Mouse (Mus musculus): Measurements from ENCODE around the gene Pwp2. TPM values are rescaled to one million over a fixed set of nuclear protein-coding genes. Genes with fewer than 3 reads are reported as not detected.

Pwp2 gene
- total and polyA plus RNA-seq, 2 experiments from 2014 or later, result 6.9 to 11.5 TPM

DNA sequence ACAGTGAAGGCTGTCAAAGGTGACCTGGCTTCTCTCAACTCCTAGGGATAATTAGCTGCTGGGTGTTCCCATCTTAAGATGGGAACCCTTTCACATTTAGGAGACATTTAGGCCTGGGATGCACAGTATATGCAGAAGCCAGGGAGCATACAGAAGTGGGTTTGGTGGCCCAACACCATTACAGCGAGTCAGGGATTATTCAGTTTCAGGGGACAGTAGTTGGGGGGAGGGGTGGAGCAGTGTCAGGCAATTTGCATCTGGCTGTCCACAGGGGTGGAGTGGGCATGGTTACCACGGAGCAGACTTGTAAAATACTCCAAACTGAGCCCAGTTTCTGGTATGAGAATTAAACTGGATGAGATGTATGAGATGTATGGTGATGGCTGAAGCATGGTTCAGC is 14.5 kb downstream of the Pwp2 start:
- H3K9ac ChIP-seq (replicated peaks; ENCODE audit: low read depth, low read length), result no peak overlapping the region
- H3K4me1 ChIP-seq (ENCODE audit: control insufficient read depth, insufficient read depth), result peaks cover 11% of the 10 kb centered on the region; the same call in 1 of the 2 replicates
- no peak for TF ChIP-seq EP300 (IDR thresholded peaks at IDR 0.05; ENCODE audit: low read depth)
- no peak for TF ChIP-seq CTCF (IDR thresholded peaks at IDR 0.05; ENCODE audit: low read depth)
- no peak for DNase-seq (ENCODE audit: low spot score)
- no peak overlapping the region for H3K4me3 ChIP-seq (ENCODE audit: low read depth, low read length)
- no peaks in the 10 kb centered on the region for H3K9me3 ChIP-seq (replicated peaks; ENCODE audit: control insufficient read depth, low read length)
- ATAC-seq (ENCODE audit: insufficient read depth, low read depth), result no peak
- H3K36me3 ChIP-seq (replicated peaks; ENCODE audit: control insufficient read depth, insufficient read depth, low read length), result peaks cover 70% of the 10 kb centered on the region
- H3K4me2 ChIP-seq (ENCODE audit: low read depth, low read length), result peak overlapping the region; percentile 87
- H3K27me3 ChIP-seq (ENCODE audit: control insufficient read depth, insufficient read depth, low read length), result no peaks in the 10 kb centered on the region
- WGBS, result 64% methylated on average over 2 of the region's 2 CpGs
- H3K27ac ChIP-seq (ENCODE audit: low read depth), result peak overlapping the region; percentile 70

DNA sequence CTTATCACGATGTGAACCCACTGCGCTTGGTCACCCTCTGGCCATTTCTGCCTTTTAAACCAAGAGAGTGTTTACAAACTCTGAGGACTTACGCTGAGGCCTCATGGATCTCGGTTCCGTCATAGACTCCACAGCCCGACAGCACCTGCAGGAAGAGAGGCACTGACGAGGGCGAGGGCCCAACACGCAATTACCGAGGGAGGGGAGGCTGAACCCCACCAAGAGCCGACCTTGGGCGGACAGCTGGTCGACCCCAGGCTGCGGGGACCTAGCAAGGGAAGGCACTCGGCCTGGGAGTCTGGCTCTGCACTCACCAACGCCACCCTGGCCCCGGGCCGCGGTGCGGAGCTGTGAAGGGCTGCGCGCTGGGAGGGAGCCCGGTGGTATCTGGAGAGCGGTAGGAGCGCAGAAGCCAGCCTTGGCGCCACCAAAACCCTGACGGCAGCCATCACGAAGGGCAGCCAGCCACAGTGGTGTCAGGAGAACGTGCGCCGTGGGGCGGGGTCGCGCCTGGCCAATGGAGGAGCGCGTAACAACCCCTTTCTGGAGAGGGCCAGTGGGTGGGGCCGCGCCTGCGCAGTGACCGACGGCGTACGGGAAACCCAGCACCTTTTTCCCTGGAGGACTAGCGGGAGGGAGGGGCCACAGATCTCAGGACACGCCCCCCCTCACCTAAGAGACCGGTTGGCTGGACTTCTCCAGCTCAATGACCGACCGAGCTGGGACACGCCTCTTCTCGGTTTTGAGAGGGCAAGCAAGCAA is 15.5 kb downstream of the Pwp2 start, which contains the start of gene D10Jhu81e:
D10Jhu81e (minus strand) TSS at position 502 of the 762 bp plus-strand sequence.
- under 1% methylated on average over 50 of the region's 50 CpGs for WGBS
- H3K36me3 ChIP-seq (replicated peaks; ENCODE audit: control insufficient read depth, insufficient read depth, low read length), result peaks cover 70% of the 10 kb centered on the region
- ATAC-seq (ENCODE audit: insufficient read depth, low read depth), result peak; percentile 98
- peak within 1 kb of the TSS; percentile 79 for H3K9ac ChIP-seq (replicated peaks; ENCODE audit: low read depth, low read length)
- TF ChIP-seq CTCF (IDR thresholded peaks at IDR 0.05; ENCODE audit: low read depth) (no peak), EP300 (IDR thresholded peaks at IDR 0.05; ENCODE audit: low read depth) (no peak)
- peak within 1 kb of the TSS; percentile 87 for H3K4me2 ChIP-seq (ENCODE audit: low read depth, low read length)
- no peaks in the 10 kb centered on the region for H3K27me3 ChIP-seq (ENCODE audit: control insufficient read depth, insufficient read depth, low read length)
- no peaks in the 10 kb centered on the region for H3K9me3 ChIP-seq (replicated peaks; ENCODE audit: control insufficient read depth, low read length)
- peak; percentile 95 for DNase-seq (ENCODE audit: low spot score)
- peak within 1 kb of the TSS; percentile 86 for H3K27ac ChIP-seq (ENCODE audit: low read depth)
- H3K4me3 ChIP-seq (ENCODE audit: low read depth, low read length), result peak within 1 kb of the TSS; percentile 79
- peaks cover 11% of the 10 kb centered on the region; the same call in 1 of the 2 replicates for H3K4me1 ChIP-seq (ENCODE audit: control insufficient read depth, insufficient read depth)

DNA sequence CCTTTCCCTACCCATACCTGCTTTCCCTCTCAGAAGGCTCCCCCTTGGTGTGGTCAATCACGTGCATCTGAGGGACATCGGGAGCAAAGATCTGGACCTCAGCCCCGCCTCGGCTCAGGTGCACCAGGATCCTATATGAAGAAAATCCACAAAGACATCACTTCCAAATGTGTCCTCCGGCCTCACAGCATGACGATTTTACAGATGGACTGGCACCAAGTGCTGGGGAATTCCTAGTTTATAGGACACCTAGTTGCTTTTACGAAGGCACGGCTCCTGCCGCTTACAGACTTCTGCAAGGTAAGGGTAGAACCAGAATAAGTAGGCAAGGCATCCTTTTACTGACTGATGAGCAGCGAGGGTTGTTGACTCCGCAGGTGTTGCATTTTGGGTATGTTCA is 16.2 kb downstream of the Pwp2 start:
- peaks cover 67% of the 10 kb centered on the region for H3K36me3 ChIP-seq (replicated peaks; ENCODE audit: control insufficient read depth, insufficient read depth, low read length)
- DNase-seq (ENCODE audit: low spot score) (no peak), ATAC-seq (ENCODE audit: insufficient read depth, low read depth) (no peak)
- peaks cover 11% of the 10 kb centered on the region; the same call in 1 of the 2 replicates for H3K4me1 ChIP-seq (ENCODE audit: control insufficient read depth, insufficient read depth)
- peak overlapping the region; percentile 79 for H3K4me3 ChIP-seq (ENCODE audit: low read depth, low read length)
- H3K27me3 ChIP-seq (ENCODE audit: control insufficient read depth, insufficient read depth, low read length), result no peaks in the 10 kb centered on the region
- H3K9me3 ChIP-seq (replicated peaks; ENCODE audit: control insufficient read depth, low read length), result no peaks in the 10 kb centered on the region
- TF ChIP-seq CTCF (IDR thresholded peaks at IDR 0.05; ENCODE audit: low read depth), result no peak
- no peak for TF ChIP-seq EP300 (IDR thresholded peaks at IDR 0.05; ENCODE audit: low read depth)
- H3K27ac ChIP-seq (ENCODE audit: low read depth), result peak overlapping the region; percentile 86; the same call in 1 of the 2 replicates
- WGBS, result 76% methylated on average over 11 of the region's 11 CpGs
- peak overlapping the region; percentile 79 for H3K9ac ChIP-seq (replicated peaks; ENCODE audit: low read depth, low read length)
- H3K4me2 ChIP-seq (ENCODE audit: low read depth, low read length), result peak overlapping the region; percentile 87

DNA sequence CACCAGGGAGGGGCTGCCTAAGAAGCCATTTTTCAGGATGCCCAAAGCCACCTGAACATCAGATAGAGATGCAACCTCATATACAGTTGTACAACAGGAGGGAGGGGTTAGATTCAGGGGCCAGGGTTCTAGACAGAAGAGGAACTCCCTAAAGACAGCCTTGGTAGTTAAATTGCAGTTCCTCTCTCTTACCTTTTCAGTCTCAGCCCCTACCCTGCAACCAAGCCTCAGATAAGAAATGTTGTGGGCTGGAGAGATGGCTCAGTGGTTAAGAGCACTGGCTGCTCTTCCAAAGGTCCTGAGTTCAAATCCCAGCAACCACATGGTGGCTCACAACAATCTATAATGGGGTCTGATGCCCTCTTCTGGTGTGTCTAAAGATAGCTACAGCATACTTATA is 17.2 kb downstream of the Pwp2 start:
- Histone ChIP-seq H3K9me3 (replicated peaks; ENCODE audit: control insufficient read depth, low read length) (no peaks in the 10 kb centered on the region), H3K27me3 (ENCODE audit: control insufficient read depth, insufficient read depth, low read length) (no peaks in the 10 kb centered on the region), H3K27ac (ENCODE audit: low read depth) (no peak overlapping the region), H3K4me3 (ENCODE audit: low read depth, low read length) (no peak overlapping the region), H3K36me3 (replicated peaks; ENCODE audit: control insufficient read depth, insufficient read depth, low read length) (peaks cover 66% of the 10 kb centered on the region), H3K9ac (replicated peaks; ENCODE audit: low read depth, low read length) (no peak overlapping the region), H3K4me2 (ENCODE audit: low read depth, low read length) (no peak overlapping the region), H3K4me1 (ENCODE audit: control insufficient read depth, insufficient read depth) (peaks cover 11% of the 10 kb centered on the region; the same call in 1 of the 2 replicates)
- ATAC-seq (ENCODE audit: insufficient read depth, low read depth) (no peak), DNase-seq (ENCODE audit: low spot score) (no peak)
- TF ChIP-seq CTCF (IDR thresholded peaks at IDR 0.05; ENCODE audit: low read depth), result no peak
- TF ChIP-seq EP300 (IDR thresholded peaks at IDR 0.05; ENCODE audit: low read depth), result no peak

DNA sequence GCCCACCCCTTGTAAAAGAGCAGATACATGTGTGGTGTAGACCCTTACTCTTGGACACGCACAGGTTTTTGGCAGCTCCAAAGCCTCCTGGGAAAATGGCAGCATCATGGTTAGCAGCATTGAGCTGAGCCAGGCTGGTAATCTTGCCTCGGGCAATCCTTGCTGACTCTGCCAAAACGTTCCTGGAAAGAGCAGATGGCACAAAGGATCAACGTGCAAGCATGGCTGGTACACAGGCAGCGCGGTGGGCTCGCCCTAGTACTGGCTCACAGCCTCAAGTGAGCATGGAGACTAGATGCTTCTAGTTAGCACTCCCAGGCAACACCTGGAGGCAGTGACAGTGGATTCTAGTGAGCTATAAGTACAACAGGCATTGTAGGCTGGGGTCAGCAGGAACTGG is 17.6 kb downstream of the Pwp2 start:
- ATAC-seq (ENCODE audit: insufficient read depth, low read depth), result no peak
- no peaks in the 10 kb centered on the region for H3K27me3 ChIP-seq (ENCODE audit: control insufficient read depth, insufficient read depth, low read length)
- H3K4me2 ChIP-seq (ENCODE audit: low read depth, low read length), result no peak overlapping the region
- H3K27ac ChIP-seq (ENCODE audit: low read depth), result no peak overlapping the region
- no peak for DNase-seq (ENCODE audit: low spot score)
- H3K9me3 ChIP-seq (replicated peaks; ENCODE audit: control insufficient read depth, low read length), result no peaks in the 10 kb centered on the region
- 87% methylated on average over 7 of the region's 7 CpGs for WGBS
- H3K36me3 ChIP-seq (replicated peaks; ENCODE audit: control insufficient read depth, insufficient read depth, low read length), result peaks cover 66% of the 10 kb centered on the region
- H3K4me1 ChIP-seq (ENCODE audit: control insufficient read depth, insufficient read depth), result peaks cover 11% of the 10 kb centered on the region; the same call in 1 of the 2 replicates
- no peak overlapping the region for H3K4me3 ChIP-seq (ENCODE audit: low read depth, low read length)
- TF ChIP-seq CTCF (IDR thresholded peaks at IDR 0.05; ENCODE audit: low read depth) (no peak), EP300 (IDR thresholded peaks at IDR 0.05; ENCODE audit: low read depth) (no peak)
- no peak overlapping the region for H3K9ac ChIP-seq (replicated peaks; ENCODE audit: low read depth, low read length)

All from heart, postnatal 0 days (tissue).